Mouse (Mus musculus): Measurements from ENCODE around the gene Tada1.

DNA sequence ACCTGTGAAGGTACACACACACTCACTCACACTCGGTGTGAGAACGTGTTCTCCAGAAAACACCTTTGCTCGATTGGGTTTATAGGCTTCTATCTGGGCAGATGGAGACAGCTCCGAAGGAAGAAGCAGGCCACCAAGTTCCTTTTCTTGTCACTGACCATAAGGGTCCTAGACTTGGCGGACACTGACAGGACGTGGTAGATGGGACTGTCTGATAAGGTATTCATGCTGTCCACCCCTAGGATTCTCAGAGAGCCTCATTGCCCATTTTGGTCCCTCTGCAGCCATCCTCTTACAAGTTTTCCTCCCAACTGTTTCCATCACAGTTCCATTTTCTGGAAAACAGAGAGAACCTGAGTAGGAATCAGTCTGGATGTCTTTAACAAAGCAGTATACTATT lies 17.5 kb downstream of the Tada1 start:
- TF ChIP-seq POLR2A (IDR thresholded peaks at IDR 0.05; ENCODE audit: low read depth, low read length) (no peak), CTCF (conservative IDR thresholded peaks at IDR 0.05; ENCODE audit: insufficient read depth, insufficient read length, low read depth, low read length) (no peak)

Data from kidney, adult 2 months (tissue).